Mouse (Mus musculus): ENCODE measurements around the gene Unc45a. TPM values are rescaled to one million over a fixed set of nuclear protein-coding genes. Genes with fewer than 3 reads are reported as not detected.

Gene Unc45a
- polyA plus RNA-seq, 2 experiments, result 36.9 to 62.6 TPM

DNA sequence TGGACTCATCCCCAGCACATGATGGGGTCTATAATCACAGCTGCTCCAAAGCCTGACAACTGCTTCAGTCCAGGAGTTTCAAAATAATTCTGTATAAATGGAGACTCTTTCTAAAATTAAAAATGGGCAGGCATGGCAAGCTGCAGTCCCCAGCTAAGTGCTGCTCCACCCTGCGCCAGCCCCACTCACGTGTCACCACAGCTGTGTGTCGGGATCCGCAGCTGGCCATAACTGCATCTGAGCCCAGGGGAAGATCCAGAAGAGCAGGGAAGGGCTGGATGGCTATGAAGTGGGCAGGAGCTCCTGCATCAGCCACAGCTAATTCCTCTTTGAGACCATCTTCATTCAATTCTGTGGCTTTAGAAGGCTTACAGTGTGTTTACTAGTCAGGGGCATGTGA lies 22.1 kb downstream of the Unc45a start:
- H3K4me2 ChIP-seq (replicated peaks; ENCODE audit: low read depth, low read length, severe bottlenecking), result no peak overlapping the region
- no peak overlapping the region for H3K9ac ChIP-seq (ENCODE audit: low read depth, low read length, severe bottlenecking)
- peaks cover 8% of the 10 kb centered on the region for H3K4me1 ChIP-seq (ENCODE audit: control insufficient read depth, insufficient read depth, low read length)
- no peak overlapping the region for H3K27ac ChIP-seq (replicated peaks; ENCODE audit: low read depth, low read length)
- ATAC-seq (ENCODE audit: low FRiP score, low read depth) (peak; percentile 38; the same call in 1 of the 2 replicates), DNase-seq (ENCODE audit: low spot score) (no peak)
- peaks cover 50% of the 10 kb centered on the region for H3K36me3 ChIP-seq (ENCODE audit: control insufficient read depth, insufficient read depth, low read length)
- WGBS, result 87% methylated on average over 4 of the region's 4 CpGs
- H3K27me3 ChIP-seq (ENCODE audit: control insufficient read depth, insufficient read depth, low read length), result no peaks in the 10 kb centered on the region
- H3K4me3 ChIP-seq (replicated peaks; ENCODE audit: low read length), result no peak overlapping the region
- TF ChIP-seq POLR2A (IDR thresholded peaks at IDR 0.05; ENCODE audit: borderline replicate concordance, extremely low read depth, insufficient read depth, insufficient read length), result no peak
- no peaks in the 10 kb centered on the region for H3K9me3 ChIP-seq (ENCODE audit: control insufficient read depth, low read length)

DNA sequence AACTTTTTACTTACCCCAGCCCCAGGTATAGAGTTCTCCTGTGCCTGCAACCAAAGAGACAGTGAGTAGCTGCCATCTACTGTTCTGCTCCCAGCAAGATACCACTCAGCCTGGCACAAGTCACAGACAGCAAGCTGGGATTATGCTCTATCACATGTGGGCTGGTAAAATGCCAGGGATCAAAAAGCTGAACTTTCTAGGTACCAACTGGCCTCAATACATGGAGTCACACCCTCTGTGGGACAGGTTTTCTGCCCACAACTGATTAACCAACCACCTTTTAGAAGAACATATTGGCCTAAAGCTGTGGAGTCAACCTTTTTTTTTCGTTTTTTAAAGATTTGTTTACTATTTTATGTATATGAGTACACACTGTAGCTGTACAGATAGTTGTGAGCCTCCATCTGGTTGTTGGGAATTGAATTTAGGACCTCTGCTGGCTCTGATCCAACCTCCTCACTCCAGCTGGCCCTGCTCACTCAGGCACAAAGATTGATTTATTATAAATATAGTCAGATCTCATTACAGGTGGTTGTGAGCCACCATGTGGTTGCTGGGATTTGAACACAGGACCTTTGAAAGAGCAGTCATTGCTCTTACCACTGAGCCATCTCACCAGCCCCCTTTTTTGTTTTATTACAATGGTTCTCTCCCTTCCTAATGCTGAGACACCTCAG lies 23.2 kb downstream of the Unc45a start:
- DNase-seq (ENCODE audit: low spot score) (no peak), ATAC-seq (ENCODE audit: low FRiP score, low read depth) (no peak)
- TF ChIP-seq POLR2A (IDR thresholded peaks at IDR 0.05; ENCODE audit: borderline replicate concordance, extremely low read depth, insufficient read depth, insufficient read length), result no peak
- WGBS, result 58% methylated on average over 1 of the region's 1 CpGs
- no peak overlapping the region for H3K27ac ChIP-seq (replicated peaks; ENCODE audit: low read depth, low read length)
- no peaks in the 10 kb centered on the region for H3K4me1 ChIP-seq (ENCODE audit: control insufficient read depth, insufficient read depth, low read length)
- no peak overlapping the region for H3K4me3 ChIP-seq (replicated peaks; ENCODE audit: low read length)
- H3K9ac ChIP-seq (ENCODE audit: low read depth, low read length, severe bottlenecking), result no peak overlapping the region
- no peak overlapping the region for H3K4me2 ChIP-seq (replicated peaks; ENCODE audit: low read depth, low read length, severe bottlenecking)
- H3K27me3 ChIP-seq (ENCODE audit: control insufficient read depth, insufficient read depth, low read length), result no peaks in the 10 kb centered on the region
- H3K9me3 ChIP-seq (ENCODE audit: control insufficient read depth, low read length), result no peaks in the 10 kb centered on the region
- peaks cover 61% of the 10 kb centered on the region for H3K36me3 ChIP-seq (ENCODE audit: control insufficient read depth, insufficient read depth, low read length)

DNA sequence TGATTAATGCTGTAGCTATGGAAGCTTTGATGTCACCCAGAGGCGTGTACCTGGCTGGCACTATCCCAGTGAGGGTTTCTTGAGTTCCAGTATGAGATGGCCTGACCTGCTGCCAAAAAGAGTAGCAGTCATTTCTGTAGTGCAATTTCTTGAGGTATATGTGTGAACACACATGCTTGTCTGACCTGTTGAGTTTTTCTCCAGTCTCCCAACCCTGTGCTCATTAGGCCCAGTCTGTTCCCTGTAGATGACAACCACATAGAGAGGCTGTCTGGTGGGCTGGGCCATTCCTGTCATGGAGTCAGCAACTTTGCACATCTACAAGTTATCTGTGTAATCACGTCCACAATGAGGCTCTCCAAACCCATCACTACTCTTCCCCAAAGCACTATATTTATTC lies 25.1 kb downstream of the Unc45a start:
- no peak overlapping the region for H3K4me2 ChIP-seq (replicated peaks; ENCODE audit: low read depth, low read length, severe bottlenecking)
- 86% methylated on average over 2 of the region's 2 CpGs for WGBS
- no peak overlapping the region for H3K27ac ChIP-seq (replicated peaks; ENCODE audit: low read depth, low read length)
- H3K4me1 ChIP-seq (ENCODE audit: control insufficient read depth, insufficient read depth, low read length), result no peaks in the 10 kb centered on the region
- no peak overlapping the region for H3K9ac ChIP-seq (ENCODE audit: low read depth, low read length, severe bottlenecking)
- ATAC-seq (ENCODE audit: low FRiP score, low read depth), result no peak
- H3K9me3 ChIP-seq (ENCODE audit: control insufficient read depth, low read length), result no peaks in the 10 kb centered on the region
- H3K4me3 ChIP-seq (replicated peaks; ENCODE audit: low read length), result no peak overlapping the region
- TF ChIP-seq POLR2A (IDR thresholded peaks at IDR 0.05; ENCODE audit: borderline replicate concordance, extremely low read depth, insufficient read depth, insufficient read length), result no peak
- peaks cover 74% of the 10 kb centered on the region for H3K36me3 ChIP-seq (ENCODE audit: control insufficient read depth, insufficient read depth, low read length)
- no peaks in the 10 kb centered on the region for H3K27me3 ChIP-seq (ENCODE audit: control insufficient read depth, insufficient read depth, low read length)
- DNase-seq (ENCODE audit: low spot score), result no peak

DNA sequence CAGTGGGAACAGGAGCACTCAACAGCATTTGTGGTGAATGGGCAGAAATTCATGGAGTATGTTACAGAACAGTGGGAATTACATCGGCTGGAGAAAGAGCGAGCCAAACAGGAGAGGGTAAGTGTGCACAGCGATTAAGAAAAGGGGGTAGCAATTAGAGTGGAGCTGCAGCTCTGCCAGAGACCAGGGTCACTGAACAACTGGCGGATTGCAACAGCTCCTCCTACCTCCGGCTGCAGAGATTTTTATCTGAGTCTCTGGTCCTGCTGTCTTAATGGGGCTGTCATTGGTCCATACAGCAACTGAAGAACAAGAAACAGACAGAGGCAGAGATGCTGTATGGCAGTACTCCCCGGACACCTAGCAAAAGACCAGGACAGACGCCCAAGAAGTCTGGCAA lies 30.0 kb downstream of the Unc45a start:
- Histone ChIP-seq H3K36me3 (ENCODE audit: control insufficient read depth, insufficient read depth, low read length) (peaks cover 93% of the 10 kb centered on the region), H3K27me3 (ENCODE audit: control insufficient read depth, insufficient read depth, low read length) (no peaks in the 10 kb centered on the region), H3K9ac (ENCODE audit: low read depth, low read length, severe bottlenecking) (no peak overlapping the region), H3K4me1 (ENCODE audit: control insufficient read depth, insufficient read depth, low read length) (no peaks in the 10 kb centered on the region), H3K4me2 (replicated peaks; ENCODE audit: low read depth, low read length, severe bottlenecking) (no peak overlapping the region), H3K27ac (replicated peaks; ENCODE audit: low read depth, low read length) (no peak overlapping the region), H3K4me3 (replicated peaks; ENCODE audit: low read length) (no peak overlapping the region), H3K9me3 (ENCODE audit: control insufficient read depth, low read length) (no peaks in the 10 kb centered on the region)
- no peak for TF ChIP-seq POLR2A (IDR thresholded peaks at IDR 0.05; ENCODE audit: borderline replicate concordance, extremely low read depth, insufficient read depth, insufficient read length)
- 88% methylated on average over 7 of the region's 7 CpGs for WGBS
- DNase-seq (ENCODE audit: low spot score) (no peak), ATAC-seq (ENCODE audit: low FRiP score, low read depth) (no peak)

DNA sequence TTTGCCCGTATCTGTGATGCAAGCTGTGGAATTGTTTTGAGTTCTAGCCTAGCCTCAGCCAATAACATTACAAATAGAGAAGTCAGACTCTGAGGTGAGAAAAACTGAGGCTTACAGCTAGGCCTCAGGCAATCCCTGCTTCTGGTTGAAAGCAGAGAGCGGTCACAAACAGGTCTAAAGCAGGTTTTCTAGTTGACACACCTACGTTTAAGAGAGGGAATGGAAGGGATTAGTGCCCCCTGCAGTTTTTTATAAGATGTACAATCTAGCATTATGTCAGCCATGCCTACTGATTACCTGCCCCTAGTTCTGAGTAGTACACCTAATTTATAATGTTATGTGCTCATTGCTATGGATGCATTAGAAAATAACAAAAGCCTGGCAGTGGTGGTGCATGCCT lies 33.0 kb downstream of the Unc45a start:
- WGBS, result 68% methylated on average over 3 of the region's 3 CpGs

More for the DNA sequence above, 33.0 kb downstream of the Unc45a start:
- H3K9me3 ChIP-seq (ENCODE audit: control insufficient read depth, low read length), result no peaks in the 10 kb centered on the region
- ATAC-seq (ENCODE audit: low FRiP score, low read depth) (no peak), DNase-seq (ENCODE audit: low spot score) (no peak)
- H3K4me2 ChIP-seq (replicated peaks; ENCODE audit: low read depth, low read length, severe bottlenecking), result no peak overlapping the region
- no peaks in the 10 kb centered on the region for H3K27me3 ChIP-seq (ENCODE audit: control insufficient read depth, insufficient read depth, low read length)
- H3K27ac ChIP-seq (replicated peaks; ENCODE audit: low read depth, low read length), result no peak overlapping the region
- H3K4me1 ChIP-seq (ENCODE audit: control insufficient read depth, insufficient read depth, low read length), result no peaks in the 10 kb centered on the region
- peaks cover 93% of the 10 kb centered on the region for H3K36me3 ChIP-seq (ENCODE audit: control insufficient read depth, insufficient read depth, low read length)
- no peak overlapping the region for H3K4me3 ChIP-seq (replicated peaks; ENCODE audit: low read length)
- no peak for TF ChIP-seq POLR2A (IDR thresholded peaks at IDR 0.05; ENCODE audit: borderline replicate concordance, extremely low read depth, insufficient read depth, insufficient read length)
- no peak overlapping the region for H3K9ac ChIP-seq (ENCODE audit: low read depth, low read length, severe bottlenecking)
